ENCODE assay signal across 29 mouse cellular contexts in the genomic region with DNA sequence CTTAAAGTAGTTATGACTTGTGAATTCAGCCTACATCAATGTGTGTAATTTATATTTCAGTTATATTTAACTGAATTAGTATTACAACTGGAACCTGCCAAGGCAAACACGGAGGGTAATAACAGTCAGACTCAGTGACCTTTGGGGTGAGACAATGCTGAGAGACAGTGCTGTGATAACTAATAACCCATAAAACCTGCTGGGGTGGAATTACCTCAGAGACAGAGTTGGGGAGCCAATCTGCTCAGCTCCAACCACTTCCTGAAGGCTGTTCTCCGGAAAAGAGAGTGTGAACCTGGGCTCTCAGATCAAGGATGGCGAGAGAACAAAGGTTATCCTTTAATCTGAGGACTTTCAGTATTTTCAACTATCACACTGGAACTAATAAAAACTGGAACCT. TPM values are rescaled to one million over a fixed set of nuclear protein-coding genes. Genes with fewer than 3 reads are reported as not detected.
"Had no signal": no experiment of that assay in that cellular context is flagged by ENCODE, and none has a peak within 500 bp of the region (broad histone marks: within the 10 kb centered on the region; RNA-seq: fewer than 3 reads in every experiment).

No protein-coding gene starts in this region.

- H3K9me3 ChIP-seq: heart, embryonic 10.5 days; heart, embryonic 13.5 days; heart, embryonic 15.5 days; hindbrain, embryonic 13.5 days; hindbrain, embryonic 15.5 days; kidney, embryonic 15.5 days; limb, embryonic 10.5 days; limb, embryonic 12.5 days; liver, embryonic 13.5 days; liver, embryonic 15.5 days had no signal

- H3K4me2 ChIP-seq: heart, embryonic 13.5 days; heart, embryonic 15.5 days; hindbrain, embryonic 13.5 days; hindbrain, embryonic 15.5 days; kidney, embryonic 15.5 days; limb, embryonic 12.5 days; liver, embryonic 11.5 days; liver, embryonic 13.5 days; liver, embryonic 15.5 days had no signal

- H3K27ac ChIP-seq: heart, embryonic 10.5 days; heart, embryonic 13.5 days; heart, embryonic 15.5 days; hindbrain, embryonic 13.5 days; hindbrain, embryonic 15.5 days; hindbrain, postnatal 0 days; kidney, embryonic 15.5 days; kidney, postnatal 0 days; layer of hippocampus, adult 2 months; left cerebral cortex, adult 2 months; limb, embryonic 10.5 days; limb, embryonic 12.5 days; liver, embryonic 13.5 days; liver, embryonic 15.5 days had no signal

- H3K27me3 ChIP-seq: heart, embryonic 13.5 days; heart, embryonic 15.5 days; hindbrain, embryonic 13.5 days; hindbrain, embryonic 15.5 days; kidney, embryonic 15.5 days; limb, embryonic 12.5 days; liver, embryonic 13.5 days had no signal

- H3K36me3 ChIP-seq: heart, embryonic 10.5 days; heart, embryonic 13.5 days; heart, embryonic 15.5 days; hindbrain, embryonic 13.5 days; hindbrain, embryonic 15.5 days; kidney, embryonic 15.5 days; limb, embryonic 10.5 days; limb, embryonic 12.5 days; liver, embryonic 13.5 days; liver, embryonic 15.5 days had no signal

- H3K4me3 ChIP-seq: heart, embryonic 10.5 days; heart, embryonic 13.5 days; heart, embryonic 15.5 days; hindbrain, embryonic 13.5 days; hindbrain, embryonic 15.5 days; kidney, embryonic 15.5 days; layer of hippocampus, adult 2 months; left cerebral cortex, adult 2 months; limb, embryonic 10.5 days; limb, embryonic 12.5 days; liver, embryonic 13.5 days; liver, embryonic 15.5 days had no signal

- H3K9ac ChIP-seq: heart, embryonic 13.5 days; heart, embryonic 15.5 days; hindbrain, embryonic 13.5 days; hindbrain, embryonic 15.5 days; kidney, embryonic 15.5 days; limb, embryonic 12.5 days; liver, embryonic 13.5 days; liver, embryonic 15.5 days had no signal

- ATAC-seq: hindbrain, postnatal 0 days had no signal

- DNase-seq: gastrocnemius, postnatal 14 days; gastrocnemius, postnatal 36 days; heart, adult 18-20 months; heart, postnatal 14 days; heart, postnatal 36 days; kidney, adult 11 months; kidney, adult 2 months; kidney, adult 9 months; kidney, postnatal 14 days; kidney, postnatal 36 days; liver; liver, embryonic 13.5 days had no signal

- H3K4me1 ChIP-seq: heart, embryonic 10.5 days; heart, embryonic 13.5 days; heart, embryonic 15.5 days; hindbrain, embryonic 13.5 days; hindbrain, embryonic 15.5 days; kidney, embryonic 15.5 days; limb, embryonic 10.5 days; limb, embryonic 12.5 days had no signal

RNA-seq across cellular contexts. Expression of a gene that starts 54.4 kb away (rescaled TPM):
- total RNA-seq: gastrocnemius, adult 8-10 months; gastrocnemius, postnatal 36 days; heart, adult 18-20 months; heart, adult 8-10 months; heart, postnatal 14 days; heart, postnatal 36 days; hematopoietic stem cell, adult 5-6 weeks had no signal
- polyA plus RNA-seq: kidney, adult 2 months had no signal
